Mouse (Mus musculus): ENCODE results near the gene Afap1l2.

DNA sequence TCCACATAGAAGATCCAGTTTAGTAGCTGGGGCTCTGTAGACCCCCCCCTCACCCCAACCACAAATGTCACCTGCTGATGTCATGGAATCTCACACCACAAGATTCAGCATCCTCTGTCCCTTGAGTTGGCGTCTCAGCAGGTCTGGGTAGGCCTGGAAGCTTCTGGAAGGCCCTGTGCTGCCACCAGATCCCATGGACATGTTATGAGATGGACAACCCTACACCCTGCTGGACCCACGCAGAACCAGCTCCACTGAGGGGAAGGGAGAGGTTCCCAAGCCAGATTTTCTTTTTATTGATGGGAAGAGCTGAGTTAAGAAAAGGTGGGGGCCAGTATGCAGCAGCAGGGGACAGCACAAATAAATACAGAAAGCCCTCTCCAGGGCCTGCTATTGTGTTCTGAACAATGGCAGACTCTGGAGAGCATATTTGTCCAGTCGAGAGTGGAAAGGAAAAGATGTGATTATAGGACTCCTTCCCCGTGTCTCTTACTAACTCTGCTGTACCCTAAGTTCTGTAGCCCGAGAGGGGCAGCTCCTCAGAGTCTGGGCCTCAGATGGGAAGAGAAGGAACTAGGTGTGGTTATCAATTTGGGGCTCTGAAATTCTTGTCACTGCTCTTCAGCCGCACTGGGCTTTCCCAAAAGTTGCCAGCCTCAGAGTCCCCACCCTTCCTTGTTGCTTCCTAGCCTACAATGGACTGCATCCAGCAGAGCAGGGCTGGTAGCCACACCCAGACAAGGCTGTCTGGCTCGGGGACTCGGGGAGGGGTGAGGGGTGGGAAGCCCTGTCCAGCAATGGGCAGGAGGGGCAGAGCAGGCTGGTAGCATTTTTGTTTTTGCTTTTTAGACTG is 20.5 kb upstream of the Afap1l2 start:
- TF ChIP-seq EP300 (IDR thresholded peaks at IDR 0.05; ENCODE audit: low read depth) = no peak
- no peak for TF ChIP-seq CTCF (IDR thresholded peaks at IDR 0.05; ENCODE audit: low read depth)
